Mouse (Mus musculus) erythroblast, embryonic 14.5 days (primary cell): ENCODE measurements around the gene S100a3. TPM values are rescaled to one million over a fixed set of nuclear protein-coding genes. Genes with fewer than 3 reads are reported as not detected.

Experiments
- H3K27me3 ChIP-seq: 2 replicates; pipeline ENCODE4 v1.6.1; 2012; ENCODE audit warnings: inconsistent platforms; ENCODE audit not compliant: control insufficient read depth
- H3K36me3 ChIP-seq: 2 replicates; pipeline ENCODE4 v1.6.1; 2012; ENCODE audit warnings: mild to moderate bottlenecking, inconsistent platforms; ENCODE audit not compliant: control insufficient read depth
- H3K4me1 ChIP-seq: 2 replicates; pipeline ENCODE4 v1.6.1; 2012; ENCODE audit warnings: inconsistent platforms; ENCODE audit not compliant: control insufficient read depth
- H3K4me3 ChIP-seq: replicated peaks from 2 replicates; pipeline ENCODE3; 2012; ENCODE audit warnings: moderate library complexity, mild to moderate bottlenecking, inconsistent platforms
- H3K9me3 ChIP-seq: 2 replicates; pipeline ENCODE4 v1.6.1; 2012; ENCODE audit warnings: low read length, inconsistent platforms, mixed read lengths; ENCODE audit not compliant: control insufficient read depth
- GATA1 ChIP-seq: IDR thresholded peaks from 2 replicates; pipeline ENCODE4 v1.6.1; 2012; ENCODE audit warnings: low read length, inconsistent platforms, mixed read lengths
- TAL1 ChIP-seq: IDR thresholded peaks from 3 replicates; pipeline ENCODE4 v1.6.1; 2012; ENCODE audit warnings: low read length, inconsistent platforms, mixed read lengths
- polyA plus RNA-seq: library from polyadenylated mRNA; stranded (reverse); fragments of >175 nt; gene quantifications from 2 replicates; pipeline ENCODE4 v1.2.3, GENCODE M21; 2012

The S100a3 gene
- polyA plus RNA-seq, 1 experiment = not detected

GRCm38 (mm10) chr3:90550421-90550790 lies 10.0 kb upstream of the S100a3 start:
- H3K4me1 ChIP-seq = no peaks in the 10 kb centered on the region
- TF ChIP-seq GATA1 (no peak), TAL1 (no peak)
- H3K36me3 ChIP-seq = no peaks in the 10 kb centered on the region
- H3K4me3 ChIP-seq = no peak overlapping the region
- no peaks in the 10 kb centered on the region for H3K9me3 ChIP-seq
- no peaks in the 10 kb centered on the region for H3K27me3 ChIP-seq

GRCm38 (mm10) chr3:90552231-90552630 lies 8.1 kb upstream of the S100a3 start:
- Histone ChIP-seq H3K9me3 (no peaks in the 10 kb centered on the region), H3K36me3 (no peaks in the 10 kb centered on the region), H3K4me3 (no peak overlapping the region), H3K4me1 (no peaks in the 10 kb centered on the region), H3K27me3 (no peaks in the 10 kb centered on the region)
- TF ChIP-seq TAL1 (no peak), GATA1 (no peak)

- Histone ChIP-seq H3K9me3 (no peaks in the 10 kb centered on the region), H3K27me3 (no peaks in the 10 kb centered on the region), H3K36me3 (no peaks in the 10 kb centered on the region), H3K4me3 (no peak overlapping the region), H3K4me1 (no peaks in the 10 kb centered on the region)
- TF ChIP-seq GATA1 (no peak), TAL1 (no peak)
Observed at GRCm38 (mm10) chr3:90555954-90556353, 4.4 kb upstream of the S100a3 start.

GRCm38 (mm10) chr3:90574691-90575090 lies 14.3 kb downstream of the S100a3 start:
- Histone ChIP-seq H3K9me3 (no peaks in the 10 kb centered on the region), H3K27me3 (no peaks in the 10 kb centered on the region), H3K4me3 (no peak overlapping the region), H3K36me3 (no peaks in the 10 kb centered on the region), H3K4me1 (no peaks in the 10 kb centered on the region)
- TF ChIP-seq GATA1 = no peak
- no peak for TF ChIP-seq TAL1

- TF ChIP-seq GATA1 = no peak
- TF ChIP-seq TAL1 = no peak
- H3K9me3 ChIP-seq = no peaks in the 10 kb centered on the region
- H3K4me1 ChIP-seq = no peaks in the 10 kb centered on the region
- no peaks in the 10 kb centered on the region for H3K36me3 ChIP-seq
- no peak overlapping the region for H3K4me3 ChIP-seq
- no peaks in the 10 kb centered on the region for H3K27me3 ChIP-seq
Observed at GRCm38 (mm10) chr3:90575320-90575719, 14.9 kb downstream of the S100a3 start.

GRCm38 (mm10) chr3:90576351-90577001 lies 16.1 kb downstream of the S100a3 start:
- Histone ChIP-seq H3K36me3 (no peaks in the 10 kb centered on the region), H3K4me3 (no peak overlapping the region), H3K27me3 (no peaks in the 10 kb centered on the region), H3K9me3 (no peaks in the 10 kb centered on the region), H3K4me1 (no peaks in the 10 kb centered on the region)
- no peak for TF ChIP-seq GATA1
- no peak for TF ChIP-seq TAL1

- H3K4me1 ChIP-seq = no peaks in the 10 kb centered on the region
- no peaks in the 10 kb centered on the region for H3K36me3 ChIP-seq
- TF ChIP-seq TAL1 (no peak), GATA1 (no peak)
- H3K9me3 ChIP-seq = no peaks in the 10 kb centered on the region
- no peaks in the 10 kb centered on the region for H3K27me3 ChIP-seq
- no peak overlapping the region for H3K4me3 ChIP-seq
Observed at GRCm38 (mm10) chr3:90579433-90579832, 19.1 kb downstream of the S100a3 start.

GRCm38 (mm10) chr3:90581141-90581540 lies 20.8 kb downstream of the S100a3 start:
- Histone ChIP-seq H3K27me3 (no peaks in the 10 kb centered on the region), H3K4me3 (no peak overlapping the region), H3K36me3 (no peaks in the 10 kb centered on the region), H3K4me1 (no peaks in the 10 kb centered on the region), H3K9me3 (no peaks in the 10 kb centered on the region)
- no peak for TF ChIP-seq TAL1
- TF ChIP-seq GATA1 = no peak

- no peak for TF ChIP-seq GATA1
- no peak for TF ChIP-seq TAL1
- no peaks in the 10 kb centered on the region for H3K9me3 ChIP-seq
Observed at GRCm38 (mm10) chr3:90582156-90582555, 21.8 kb downstream of the S100a3 start.

GRCm38 (mm10) chr3:90582556-90582955 lies 22.2 kb downstream of the S100a3 start:
- H3K27me3 ChIP-seq = no peaks in the 10 kb centered on the region
- TF ChIP-seq GATA1 (no peak), TAL1 (no peak)
- no peak overlapping the region for H3K4me3 ChIP-seq
- no peaks in the 10 kb centered on the region for H3K4me1 ChIP-seq
- H3K9me3 ChIP-seq = no peaks in the 10 kb centered on the region
- no peaks in the 10 kb centered on the region for H3K36me3 ChIP-seq

More at GRCm38 (mm10) chr3:90582156-90582555, 21.8 kb downstream of the S100a3 start:
- H3K36me3 ChIP-seq = no peaks in the 10 kb centered on the region
- no peaks in the 10 kb centered on the region for H3K27me3 ChIP-seq
- no peaks in the 10 kb centered on the region for H3K4me1 ChIP-seq
- no peak overlapping the region for H3K4me3 ChIP-seq
